Mouse (Mus musculus) liver, embryonic 11.5 days (tissue): Measurements from ENCODE around the gene Coro2b. TPM values are rescaled to one million over a fixed set of nuclear protein-coding genes. Genes with fewer than 3 reads are reported as not detected.
"Not testable (repeated sequence)": the region's sequence is repeated elsewhere in the genome, so short reads cannot be mapped to it uniquely, and the experiment has no call there.

Experiments
- ATAC-seq: fragments of 200-750 bp; cut with Nextera tagmentation; replicated peaks from 2 replicates; pipeline ENCODE4 v1.8.0; 2017; ENCODE audit warnings: moderate number of reproducible peaks, mild to moderate bottlenecking, moderate TSS enrichment, moderate library complexity; ENCODE audit not compliant: low FRiP score
- DNase-seq: peaks from one replicate; pipeline ENCODE4 v3.0.0-alpha.2; 2017; ENCODE audit warnings: low spot score
- H3K27ac ChIP-seq: fragments of 300-500 bp; sonication (generic); 2 replicates; pipeline ENCODE4 v1.5.1; 2014; ENCODE audit warnings: mild to moderate bottlenecking, low read depth, low read length, control low read depth
- H3K27me3 ChIP-seq: fragments of 300-500 bp; sonication (generic); replicated peaks from 2 replicates; pipeline ENCODE4 v1.6.1; 2014; ENCODE audit warnings: low read length, mixed read lengths; ENCODE audit not compliant: control insufficient read depth, insufficient read depth
- H3K36me3 ChIP-seq: fragments of 300-500 bp; sonication (generic); 2 replicates; pipeline ENCODE4 v1.6.1; 2014; ENCODE audit warnings: mild to moderate bottlenecking, low read length, moderate library complexity, mixed read lengths; ENCODE audit not compliant: control insufficient read depth, insufficient read depth
- H3K4me1 ChIP-seq: fragments of 300-500 bp; sonication (generic); replicated peaks from 2 replicates; pipeline ENCODE4 v1.6.1; 2014; ENCODE audit warnings: low read length, mixed read lengths; ENCODE audit not compliant: control insufficient read depth, insufficient read depth
- H3K4me2 ChIP-seq: fragments of 300-500 bp; sonication (generic); 2 replicates; pipeline ENCODE4 v1.6.1; 2014; ENCODE audit warnings: mild to moderate bottlenecking, control low read depth, moderate library complexity
- H3K4me3 ChIP-seq: fragments of 300-500 bp; sonication (generic); 2 replicates; pipeline ENCODE4 v1.5.1; 2014; ENCODE audit warnings: low read depth, low read length, control low read depth
- H3K9ac ChIP-seq: fragments of 300-500 bp; sonication (generic); 2 replicates; pipeline ENCODE4 v1.6.1; 2014; ENCODE audit warnings: low read depth, low read length, control low read depth
- H3K9me3 ChIP-seq: fragments of 300-500 bp; sonication (generic); 2 replicates; pipeline ENCODE4 v1.6.1; 2016; ENCODE audit warnings: low read length, inconsistent platforms, mixed read lengths; ENCODE audit not compliant: control insufficient read depth
- WGBS: fragments of 180-500 bp; shearing (Covaris S2); extraction: QIAGEN DNeasy Blood & Tissue Kit; methylation state at CpG from one replicate; pipeline ENCODE4 v1.1.7; 2014; 5-methylcytosine and 5-hydroxymethylcytosine counted together
- polyA plus RNA-seq: library from polyadenylated mRNA; unstranded; fragments of >200 nt; fragmentation: Nextera tagmentation; extraction: Ambion mirVana; gene quantifications from 2 replicates; pipeline ENCODE4 v1.2.1, GENCODE M21; 2014

Coro2b gene
- polyA plus RNA-seq, 1 experiment from 2014 or later: 4.8 TPM

DNA sequence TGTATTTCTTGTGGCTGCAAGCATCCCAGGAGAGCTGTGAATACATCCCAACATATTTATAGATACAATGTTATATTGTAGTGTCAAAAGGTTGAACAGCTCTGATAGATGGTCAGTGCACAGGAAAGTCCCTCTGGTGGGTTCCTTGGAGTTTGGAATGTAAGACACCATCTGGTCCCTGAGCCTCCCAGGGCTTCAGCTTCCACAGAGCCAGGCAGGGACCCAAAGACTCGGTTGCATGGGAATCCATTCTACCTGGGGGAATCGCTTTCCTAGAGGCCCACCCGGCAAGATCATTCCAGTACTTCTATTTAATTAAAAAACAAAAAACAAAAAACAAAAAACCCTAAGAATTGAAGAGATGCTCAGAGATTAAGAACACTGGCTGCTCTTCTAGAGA is 78.4 kb downstream of the Coro2b start:
- no peak overlapping the region for H3K9ac ChIP-seq
- no peaks in the 10 kb centered on the region for H3K9me3 ChIP-seq
- WGBS: 90% methylated on average over 3 of the region's 3 CpGs

DNA sequence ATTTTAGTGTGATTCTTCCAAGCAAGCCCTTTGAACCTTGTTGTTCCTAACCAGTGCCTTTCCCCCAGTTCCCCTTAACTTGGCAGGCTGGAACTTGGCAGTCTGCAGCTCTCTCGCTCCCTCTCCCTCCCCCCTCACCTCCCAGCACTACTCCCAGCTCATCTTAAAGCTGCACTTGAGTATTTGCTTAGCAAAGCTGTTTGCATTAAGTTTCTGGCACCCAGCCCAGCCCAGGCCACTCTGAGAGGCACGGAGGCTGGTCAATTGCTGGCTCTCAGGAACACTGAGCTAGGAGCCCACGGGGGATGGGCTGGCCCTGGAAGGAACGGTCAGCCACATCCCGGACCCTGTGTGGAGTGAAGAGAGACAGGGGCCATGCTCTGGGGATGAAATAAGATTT is 80.8 kb downstream of the Coro2b start:
- no peaks in the 10 kb centered on the region for H3K27me3 ChIP-seq
- H3K9me3 ChIP-seq: no peaks in the 10 kb centered on the region
- ATAC-seq (peak; percentile 34; the same call in 1 of the 2 replicates), DNase-seq (no peak)
- no peak overlapping the region for H3K4me2 ChIP-seq
- peak overlapping the region; percentile 35; the same call in 1 of the 2 replicates for H3K27ac ChIP-seq
- no peak overlapping the region for H3K4me3 ChIP-seq
- H3K36me3 ChIP-seq: no peaks in the 10 kb centered on the region
- H3K4me1 ChIP-seq: peaks cover 35% of the 10 kb centered on the region
- H3K9ac ChIP-seq: no peak overlapping the region
- 48% methylated on average over 5 of the region's 5 CpGs for WGBS

More for the DNA sequence above, 78.4 kb downstream of the Coro2b start:
- Histone ChIP-seq H3K4me2 (no peak overlapping the region), H3K4me3 (no peak overlapping the region), H3K36me3 (no peaks in the 10 kb centered on the region), H3K27ac (no peak overlapping the region), H3K4me1 (peaks cover 16% of the 10 kb centered on the region), H3K27me3 (no peaks in the 10 kb centered on the region)
- ATAC-seq: no peak
- DNase-seq: no peak

DNA sequence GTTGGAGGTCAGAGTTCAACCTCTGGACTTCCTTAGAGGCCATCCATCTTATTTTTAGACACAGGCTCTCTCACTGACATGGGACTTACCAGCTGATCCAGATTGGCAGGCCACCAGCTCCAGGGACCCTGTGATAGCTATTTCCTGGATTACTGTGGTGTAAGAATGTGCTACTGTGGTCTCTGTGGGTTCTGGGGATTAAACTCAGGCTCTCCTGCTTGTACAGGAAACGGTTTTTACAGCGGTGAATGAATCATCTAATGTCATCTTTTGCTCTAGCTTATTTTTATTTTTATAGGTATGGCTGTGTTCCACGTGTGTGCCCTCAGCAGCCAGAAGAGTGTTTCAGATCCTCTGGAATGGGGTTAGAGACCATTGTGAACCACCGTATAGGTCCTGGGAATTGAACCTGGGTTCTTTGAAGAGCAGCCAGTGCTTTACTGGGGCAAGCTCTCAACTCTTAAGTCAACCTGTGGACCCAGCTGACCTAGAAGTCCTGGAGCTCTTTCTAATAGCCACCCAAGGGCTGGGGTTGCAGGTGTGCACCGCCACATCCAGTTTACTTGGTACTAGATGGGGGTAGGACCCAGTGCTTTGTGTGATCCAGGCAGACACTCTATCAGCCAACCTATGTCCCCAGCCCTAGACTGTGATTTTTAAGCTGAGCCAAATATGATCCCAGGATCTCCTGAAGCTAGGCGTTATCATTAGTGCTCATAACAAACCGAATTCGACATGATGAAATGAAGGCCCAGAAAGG is 81.5 kb downstream of the Coro2b start:
- H3K9me3 ChIP-seq: no peaks in the 10 kb centered on the region
- peaks cover 38% of the 10 kb centered on the region for H3K4me1 ChIP-seq
- H3K36me3 ChIP-seq: no peaks in the 10 kb centered on the region
- H3K27ac ChIP-seq: peak overlapping the region; percentile 35; the same call in 1 of the 2 replicates
- WGBS: 62% methylated on average over 8 of the region's 8 CpGs
- no peak overlapping the region for H3K4me3 ChIP-seq
- H3K4me2 ChIP-seq: no peak overlapping the region
- DNase-seq (no peak), ATAC-seq (no peak)
- H3K27me3 ChIP-seq: no peaks in the 10 kb centered on the region
- H3K9ac ChIP-seq: no peak overlapping the region

DNA sequence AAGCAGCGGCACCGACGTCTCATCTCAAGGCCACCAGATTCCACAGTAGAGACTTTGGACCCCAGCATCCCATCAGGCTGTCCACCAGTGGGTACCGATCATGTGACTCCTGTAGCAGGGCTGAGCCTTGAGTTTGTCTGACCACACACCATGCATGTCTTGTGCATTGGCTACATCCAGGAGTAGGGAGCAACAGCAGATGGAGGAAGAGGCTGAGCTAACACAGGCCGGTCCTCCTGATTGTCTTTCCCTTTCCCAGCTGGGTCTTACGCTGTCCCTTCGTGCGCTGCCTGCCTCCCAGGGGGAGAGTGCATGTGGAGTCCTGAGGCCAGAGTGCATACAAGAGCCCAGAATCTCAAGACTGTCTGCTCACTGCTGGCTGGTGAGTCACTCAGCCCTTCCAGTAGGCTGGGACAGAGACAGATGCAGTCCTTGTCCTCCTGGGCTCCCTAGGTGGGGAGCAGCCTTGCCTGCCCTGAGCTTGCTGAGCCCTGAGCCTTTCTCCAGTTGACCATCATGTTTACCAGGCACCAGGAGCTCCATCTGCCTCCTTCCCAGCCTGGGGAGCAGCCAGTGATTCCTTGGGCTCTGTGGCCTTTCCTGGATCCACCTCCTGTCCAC is 84.4 kb downstream of the Coro2b start:
- no peaks in the 10 kb centered on the region for H3K36me3 ChIP-seq
- no peak overlapping the region for H3K4me3 ChIP-seq
- no peak overlapping the region for H3K9ac ChIP-seq
- no peaks in the 10 kb centered on the region for H3K9me3 ChIP-seq
- 85% methylated on average over 8 of the region's 8 CpGs for WGBS
- DNase-seq (no peak), ATAC-seq (no peak)
- H3K4me2 ChIP-seq: no peak overlapping the region
- H3K27me3 ChIP-seq: no peaks in the 10 kb centered on the region
- H3K4me1 ChIP-seq: peaks cover 38% of the 10 kb centered on the region
- H3K27ac ChIP-seq: no peak overlapping the region

DNA sequence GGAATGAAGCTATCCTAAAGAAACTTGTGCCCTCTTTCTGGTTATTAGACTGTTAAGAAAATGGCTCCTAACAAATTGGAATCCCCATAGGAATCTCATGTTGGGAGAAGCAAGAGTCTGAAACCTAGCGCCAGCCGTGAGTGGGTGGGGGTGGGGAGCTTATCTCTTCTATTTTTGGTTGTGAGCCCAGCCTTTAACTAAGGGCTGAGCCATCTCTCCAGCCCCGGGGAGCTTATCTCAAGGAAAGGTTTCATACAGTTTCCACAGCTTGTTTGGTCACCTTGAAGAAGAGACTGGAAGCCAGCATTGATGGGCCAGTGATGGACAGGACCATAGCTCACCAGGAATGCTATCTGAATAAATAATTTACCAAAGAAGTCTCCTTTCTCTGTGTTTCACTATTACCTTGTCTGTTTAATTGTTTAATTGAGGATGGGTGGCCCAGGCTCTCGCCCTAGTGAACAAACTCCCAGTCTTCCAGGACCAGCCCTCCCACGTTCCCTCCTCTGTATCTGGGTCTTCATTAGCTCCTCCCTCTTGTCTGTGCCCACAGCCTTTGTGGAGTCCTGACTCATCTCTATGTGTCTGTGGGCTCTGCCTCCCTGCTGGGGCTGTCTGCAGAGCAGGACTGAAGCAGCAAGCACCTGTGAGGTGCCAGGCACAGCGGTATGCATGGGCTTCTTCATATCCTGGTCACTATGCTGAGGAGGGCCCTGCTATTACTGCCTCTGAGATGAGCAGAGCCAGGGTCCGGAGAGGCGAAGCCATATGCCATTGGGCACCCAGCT is 85.1 kb downstream of the Coro2b start:
- no peak overlapping the region for H3K27ac ChIP-seq
- 49% methylated on average over 8 of the region's 8 CpGs for WGBS
- H3K4me1 ChIP-seq: peaks cover 38% of the 10 kb centered on the region

DNA sequence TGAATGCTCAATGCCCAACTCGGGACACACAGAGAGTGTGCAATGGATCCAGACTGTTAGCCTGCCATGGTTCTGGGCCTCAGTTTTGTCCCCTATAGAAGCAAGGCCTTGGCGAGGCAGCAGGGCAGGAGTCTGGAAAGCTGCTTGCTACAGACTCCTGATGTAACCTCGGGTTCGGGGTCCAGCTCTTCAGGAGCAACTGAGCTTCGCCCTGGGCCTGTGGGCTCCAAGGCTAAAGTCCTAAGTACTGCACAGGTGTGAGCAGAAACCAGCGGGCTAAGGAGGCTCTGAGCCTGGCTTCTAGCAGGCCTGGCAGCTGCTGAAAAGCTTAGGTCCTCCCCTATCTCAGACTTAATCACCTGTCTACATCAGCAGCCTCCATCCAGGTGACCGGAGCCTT is 86.0 kb downstream of the Coro2b start:
- Histone ChIP-seq H3K9ac (no peak overlapping the region), H3K9me3 (no peaks in the 10 kb centered on the region), H3K4me3 (no peak overlapping the region), H3K27ac (no peak overlapping the region), H3K36me3 (no peaks in the 10 kb centered on the region), H3K4me2 (no peak overlapping the region), H3K4me1 (peaks cover 35% of the 10 kb centered on the region), H3K27me3 (no peaks in the 10 kb centered on the region)
- no peak; the same call in 1 of the 2 replicates for ATAC-seq
- no peak for DNase-seq
- WGBS: 75% methylated on average over 7 of the region's 7 CpGs

More for the DNA sequence above, 85.1 kb downstream of the Coro2b start:
- no peak for DNase-seq
- Histone ChIP-seq H3K4me3 (no peak overlapping the region), H3K9ac (no peak overlapping the region), H3K4me2 (peak overlapping the region; percentile 21; the same call in 1 of the 2 replicates), H3K9me3 (no peaks in the 10 kb centered on the region), H3K36me3 (no peaks in the 10 kb centered on the region), H3K27me3 (no peaks in the 10 kb centered on the region)
- ATAC-seq: no peak; the same call in 1 of the 2 replicates

DNA sequence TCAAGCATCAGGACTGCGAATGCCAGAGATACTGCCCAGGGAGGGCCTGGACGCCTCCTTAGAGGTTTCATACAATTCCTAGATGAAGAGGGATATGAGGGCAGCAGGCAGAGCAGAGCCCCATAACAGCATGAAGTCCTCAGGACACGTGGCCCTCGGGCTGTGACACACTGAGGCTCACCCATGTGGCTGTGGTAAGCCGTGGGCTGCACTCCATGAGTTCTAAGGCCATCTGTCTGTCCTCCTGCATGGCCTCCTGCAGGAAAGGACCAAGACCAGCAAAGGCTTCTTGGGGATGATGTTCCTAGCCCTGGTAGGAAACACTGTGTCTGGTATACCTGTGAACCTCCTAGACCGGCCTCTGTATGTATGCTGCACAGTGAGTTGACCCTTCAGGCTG is 86.5 kb downstream of the Coro2b start:
- Histone ChIP-seq H3K9ac (no peak overlapping the region), H3K27ac (no peak overlapping the region), H3K9me3 (no peaks in the 10 kb centered on the region), H3K36me3 (no peaks in the 10 kb centered on the region), H3K4me3 (no peak overlapping the region), H3K4me2 (no peak overlapping the region), H3K4me1 (peaks cover 30% of the 10 kb centered on the region), H3K27me3 (no peaks in the 10 kb centered on the region)
- ATAC-seq (no peak), DNase-seq (no peak)
- 73% methylated on average over 6 of the region's 6 CpGs for WGBS

DNA sequence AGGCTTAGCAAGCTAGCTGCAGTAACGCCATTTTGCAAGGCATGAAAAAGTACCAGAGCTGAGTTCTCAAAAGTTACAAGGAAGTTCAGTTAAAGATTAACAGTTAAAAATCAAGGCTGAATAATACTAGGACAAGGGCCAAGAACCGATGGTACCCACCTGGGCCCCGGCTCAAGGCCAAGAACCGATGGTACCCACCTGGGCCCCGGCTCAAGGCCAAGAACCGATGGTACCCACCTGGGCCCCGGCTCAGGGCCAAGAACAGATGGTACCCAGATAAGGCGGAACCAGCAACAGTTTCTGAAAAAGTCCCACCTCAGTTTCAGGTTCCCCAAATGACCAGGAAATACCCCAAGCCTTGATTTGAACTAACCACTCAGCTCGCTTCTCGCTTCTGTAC is 89.5 kb downstream of the Coro2b start:
- not testable (repeated sequence) for DNase-seq
- WGBS: 85% methylated on average over 6 of the region's 10 CpGs

More for the DNA sequence above, 89.5 kb downstream of the Coro2b start:
- H3K27ac ChIP-seq, H3K27me3 ChIP-seq, H3K36me3 ChIP-seq, H3K9me3 ChIP-seq, H3K9ac ChIP-seq, ATAC-seq, H3K4me3 ChIP-seq, H3K4me2 ChIP-seq: not testable (repeated sequence)
- peaks cover 16% of the 10 kb centered on the region for H3K4me1 ChIP-seq
